Mouse (Mus musculus): ENCODE measurements around the gene Jmjd4.

The Jmjd4 gene

DNA sequence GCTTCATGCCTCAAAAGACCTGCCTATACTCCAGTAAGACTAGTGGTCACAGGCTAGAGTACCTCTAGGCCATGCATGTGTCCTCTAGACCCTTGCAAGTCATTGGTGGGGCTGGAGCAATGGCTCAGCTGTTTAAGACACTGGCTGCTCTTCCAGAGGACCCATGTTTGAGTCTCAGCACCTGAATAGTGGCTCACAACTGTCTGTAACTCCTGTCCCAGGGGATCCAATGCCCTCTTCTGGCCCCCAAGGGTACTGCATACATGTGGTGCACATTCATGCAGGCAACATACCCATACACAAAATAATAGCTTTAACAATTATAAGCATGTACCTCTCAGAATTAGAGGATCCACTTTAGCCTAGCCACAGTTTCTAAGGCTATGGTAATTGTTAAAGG is 6.7 kb upstream of the Jmjd4 start:
- no peaks in the 10 kb centered on the region for H3K36me3 ChIP-seq (ENCODE audit: control insufficient read depth, insufficient read depth, low read length, poor library complexity, severe bottlenecking)
- no peaks in the 10 kb centered on the region for H3K27me3 ChIP-seq (ENCODE audit: control insufficient read depth, insufficient read depth, low read length, poor library complexity, severe bottlenecking)
- no peak for DNase-seq (ENCODE audit: low read depth, low spot score)

DNA sequence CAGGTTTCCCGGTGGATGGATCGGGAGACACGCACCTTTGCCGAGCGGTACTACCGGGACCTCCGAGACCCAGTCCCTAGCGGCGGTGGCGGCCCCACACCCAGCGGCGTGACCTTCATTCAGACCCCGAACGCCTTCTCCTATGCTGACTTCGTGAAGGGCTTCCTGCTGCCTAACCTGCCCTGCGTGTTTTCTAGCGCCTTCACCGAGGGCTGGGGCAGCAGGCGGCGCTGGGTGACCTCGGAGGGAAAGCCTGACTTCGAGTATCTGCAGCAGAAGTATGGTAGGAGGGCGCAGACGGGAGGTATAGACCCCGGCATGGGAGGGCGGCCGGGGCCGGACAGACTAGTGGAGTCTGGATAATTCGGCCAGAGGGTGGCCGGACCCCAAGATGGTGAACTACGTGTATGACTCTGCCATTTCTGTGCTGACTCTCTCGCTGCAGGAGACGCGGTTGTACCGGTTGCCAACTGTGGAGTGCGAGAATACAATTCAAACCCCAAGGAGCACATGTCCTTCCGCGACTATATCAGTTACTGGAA is 456 bp downstream of the Jmjd4 start:
- peak; percentile 63 for DNase-seq (ENCODE audit: low read depth, low spot score)
- Histone ChIP-seq H3K27me3 (ENCODE audit: control insufficient read depth, insufficient read depth, low read length, poor library complexity, severe bottlenecking) (no peaks in the 10 kb centered on the region), H3K36me3 (ENCODE audit: control insufficient read depth, insufficient read depth, low read length, poor library complexity, severe bottlenecking) (no peaks in the 10 kb centered on the region)

GRCm38 (mm10) chr11:59451086-59451485 is 1.2 kb downstream of the Jmjd4 start, which contains the start of gene Snap47:
TSS of gene Snap47 (minus strand) at chr11:59451186.
- H3K36me3 ChIP-seq (ENCODE audit: control insufficient read depth, insufficient read depth, low read length, poor library complexity, severe bottlenecking), result no peaks in the 10 kb centered on the region
- no peaks in the 10 kb centered on the region for H3K27me3 ChIP-seq (ENCODE audit: control insufficient read depth, insufficient read depth, low read length, poor library complexity, severe bottlenecking)
- no peak for DNase-seq (ENCODE audit: low read depth, low spot score)

DNA sequence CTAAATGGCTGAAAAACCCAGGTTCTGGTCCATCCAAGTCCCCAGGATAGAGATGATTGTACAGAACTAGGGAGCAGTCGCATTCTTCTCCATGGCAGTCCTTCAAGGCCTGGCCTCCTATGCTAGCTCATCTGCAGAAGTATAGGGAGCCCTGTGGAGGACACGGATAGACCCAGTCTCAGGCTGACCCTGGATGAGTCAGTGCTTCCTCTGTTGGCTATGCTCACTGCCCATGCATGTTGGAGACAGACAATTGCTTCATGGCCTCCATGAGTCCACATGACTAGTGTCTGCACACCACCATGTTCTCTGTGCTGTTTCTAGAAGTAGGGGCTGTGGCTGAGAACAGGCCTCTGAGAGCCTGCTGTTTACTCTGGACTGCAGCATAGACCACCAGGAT is 6.5 kb downstream of the Jmjd4 start:
- Histone ChIP-seq H3K27me3 (ENCODE audit: control insufficient read depth, insufficient read depth, low read length, poor library complexity, severe bottlenecking) (no peaks in the 10 kb centered on the region), H3K36me3 (ENCODE audit: control insufficient read depth, insufficient read depth, low read length, poor library complexity, severe bottlenecking) (no peaks in the 10 kb centered on the region)
- DNase-seq (ENCODE audit: low read depth, low spot score), result no peak

- Histone ChIP-seq H3K36me3 (ENCODE audit: control insufficient read depth, insufficient read depth, low read length, poor library complexity, severe bottlenecking) (no peaks in the 10 kb centered on the region), H3K27me3 (ENCODE audit: control insufficient read depth, insufficient read depth, low read length, poor library complexity, severe bottlenecking) (no peaks in the 10 kb centered on the region)
- DNase-seq (ENCODE audit: low read depth, low spot score), result no peak
Observed at GRCm38 (mm10) chr11:59456891-59457290, 7.0 kb downstream of the Jmjd4 start.

DNA sequence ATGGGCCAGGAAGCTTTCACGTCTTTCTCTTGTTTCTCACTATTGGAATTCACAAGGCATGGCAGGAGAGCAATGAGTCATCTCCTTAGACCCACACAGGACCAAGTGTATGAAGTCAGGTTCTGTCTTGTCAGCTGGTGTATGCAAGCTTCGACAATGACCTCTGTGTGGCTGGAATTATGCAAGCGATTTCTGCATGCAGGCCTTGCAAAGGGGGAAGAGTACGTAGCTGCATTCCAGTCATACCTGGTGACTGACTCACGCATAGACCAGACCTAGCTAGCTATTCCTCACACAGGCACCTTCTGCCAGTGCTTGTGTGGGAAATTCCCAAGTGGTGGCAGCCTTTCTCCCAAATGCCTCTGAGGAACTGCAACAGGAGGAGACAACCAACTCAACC is 9.1 kb downstream of the Jmjd4 start:
- DNase-seq (ENCODE audit: low read depth, low spot score), result no peak
- no peaks in the 10 kb centered on the region for H3K27me3 ChIP-seq (ENCODE audit: control insufficient read depth, insufficient read depth, low read length, poor library complexity, severe bottlenecking)
- H3K36me3 ChIP-seq (ENCODE audit: control insufficient read depth, insufficient read depth, low read length, poor library complexity, severe bottlenecking), result peaks cover 8% of the 10 kb centered on the region

DNA sequence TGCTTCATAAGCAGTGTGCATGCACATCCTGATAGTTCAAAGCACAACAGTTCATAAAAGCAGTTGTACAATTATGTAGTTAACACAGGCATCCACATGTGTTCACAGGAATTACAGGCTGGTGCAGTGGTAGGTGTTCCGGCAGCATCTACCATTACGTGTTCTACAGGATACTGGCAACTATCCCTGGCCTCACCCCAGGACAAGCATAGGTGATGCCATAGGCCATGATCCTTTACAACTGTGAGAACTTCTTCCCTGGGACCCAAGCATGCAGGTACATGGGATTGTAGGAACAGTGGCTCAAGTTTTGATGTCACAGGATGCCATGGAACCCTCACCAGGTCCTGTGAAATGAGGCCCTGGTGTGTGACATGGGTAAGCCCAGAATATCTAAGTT is 10.6 kb downstream of the Jmjd4 start:
- DNase-seq (ENCODE audit: low read depth, low spot score), result no peak
- peaks cover 9% of the 10 kb centered on the region for H3K36me3 ChIP-seq (ENCODE audit: control insufficient read depth, insufficient read depth, low read length, poor library complexity, severe bottlenecking)
- no peaks in the 10 kb centered on the region for H3K27me3 ChIP-seq (ENCODE audit: control insufficient read depth, insufficient read depth, low read length, poor library complexity, severe bottlenecking)

DNA sequence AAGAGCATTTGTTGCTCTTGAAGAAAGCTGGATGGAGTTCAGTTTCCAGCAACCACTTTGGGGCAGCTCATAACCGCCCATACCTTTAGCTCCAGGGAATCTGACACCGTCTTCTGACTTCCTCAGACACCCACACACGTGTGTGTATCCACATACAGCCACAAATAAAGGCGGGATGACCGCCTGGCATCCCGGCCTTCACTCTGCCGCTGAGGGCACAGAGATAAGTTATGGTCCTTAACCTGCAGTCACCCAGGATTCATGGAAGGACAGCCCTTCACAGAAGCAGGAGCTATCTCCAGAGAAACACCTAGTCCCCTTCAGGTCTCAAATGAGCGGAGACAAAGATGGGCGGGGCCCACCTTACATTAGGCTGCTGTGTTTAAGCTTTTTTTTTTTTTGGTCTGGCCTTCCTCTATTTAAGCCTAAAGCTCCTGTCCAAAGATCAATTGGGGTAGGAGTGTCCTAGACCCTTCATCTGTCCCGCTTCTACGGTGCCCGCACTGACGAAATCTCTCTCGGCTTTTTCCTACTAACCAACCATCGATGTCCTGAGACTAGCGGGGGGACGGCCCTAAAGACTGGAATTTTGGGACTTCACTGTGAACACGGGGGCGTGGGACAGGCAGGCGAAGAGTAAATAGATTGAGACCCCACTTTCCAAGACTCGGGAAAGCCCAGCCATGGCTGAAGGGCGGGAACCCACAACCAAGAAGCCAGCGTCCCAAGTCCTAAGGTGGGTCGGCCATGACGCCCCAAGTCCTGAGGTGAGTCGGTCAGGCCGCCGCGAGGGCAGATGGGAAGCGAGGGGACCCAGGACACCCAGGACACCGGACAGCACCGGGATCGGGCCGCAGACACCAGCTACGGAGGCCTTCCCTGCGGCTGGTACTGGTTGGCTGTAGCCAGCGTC is 21.8 kb downstream of the Jmjd4 start:
- peak; percentile 24 for DNase-seq (ENCODE audit: low read depth, low spot score)

DNA sequence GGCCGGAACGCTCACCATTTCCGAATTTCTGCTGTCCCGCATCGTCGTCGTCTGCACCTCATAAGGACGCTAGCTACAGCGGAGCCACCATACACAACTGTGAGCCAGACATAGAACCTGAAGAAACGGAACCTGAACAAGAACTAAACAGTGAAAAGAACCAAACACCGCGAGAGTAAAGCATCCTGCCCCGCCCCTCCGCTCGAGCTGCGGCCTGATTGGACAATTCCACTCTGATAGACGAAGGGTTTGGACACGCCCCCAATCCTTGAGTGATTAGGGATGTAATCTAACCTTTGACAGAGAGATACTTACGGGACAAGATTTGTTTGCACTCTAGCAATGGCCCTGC is 22.5 kb downstream of the Jmjd4 start, which contains the start of gene Zfp867:
Gene Zfp867, minus strand, starts transcription at position 149 of the 352 bp plus-strand sequence.
- 0 out of 2 replicates have a peak, but pooled peaks cover 2% of the 10 kb centered on the region for H3K36me3 ChIP-seq (ENCODE audit: control insufficient read depth, insufficient read depth, low read length, poor library complexity, severe bottlenecking)
- no peaks in the 10 kb centered on the region for H3K27me3 ChIP-seq (ENCODE audit: control insufficient read depth, insufficient read depth, low read length, poor library complexity, severe bottlenecking)
- peak; percentile 90 for DNase-seq (ENCODE audit: low read depth, low spot score)

More for the DNA sequence above, 21.8 kb downstream of the Jmjd4 start:
- H3K36me3 ChIP-seq (ENCODE audit: control insufficient read depth, insufficient read depth, low read length, poor library complexity, severe bottlenecking), result 0 out of 2 replicates have a peak, but pooled peaks cover 2% of the 10 kb centered on the region
- H3K27me3 ChIP-seq (ENCODE audit: control insufficient read depth, insufficient read depth, low read length, poor library complexity, severe bottlenecking), result no peaks in the 10 kb centered on the region

GRCm38 (mm10) chr11:59477240-59477639 is 27.4 kb downstream of the Jmjd4 start:
- Histone ChIP-seq H3K36me3 (ENCODE audit: control insufficient read depth, insufficient read depth, low read length, poor library complexity, severe bottlenecking) (no peaks in the 10 kb centered on the region), H3K27me3 (ENCODE audit: control insufficient read depth, insufficient read depth, low read length, poor library complexity, severe bottlenecking) (no peaks in the 10 kb centered on the region)
- DNase-seq (ENCODE audit: low read depth, low spot score), result no peak

- peak; percentile 68 for DNase-seq (ENCODE audit: low read depth, low spot score)
- no peaks in the 10 kb centered on the region; the same call in 1 of the 2 replicates for H3K36me3 ChIP-seq (ENCODE audit: control insufficient read depth, insufficient read depth, low read length, poor library complexity, severe bottlenecking)
- no peaks in the 10 kb centered on the region for H3K27me3 ChIP-seq (ENCODE audit: control insufficient read depth, insufficient read depth, low read length, poor library complexity, severe bottlenecking)
Observed at GRCm38 (mm10) chr11:59483212-59483611, 33.4 kb downstream of the Jmjd4 start.

- Histone ChIP-seq H3K36me3 (ENCODE audit: control insufficient read depth, insufficient read depth, low read length, poor library complexity, severe bottlenecking) (no peaks in the 10 kb centered on the region; the same call in 1 of the 2 replicates), H3K27me3 (ENCODE audit: control insufficient read depth, insufficient read depth, low read length, poor library complexity, severe bottlenecking) (no peaks in the 10 kb centered on the region)
- no peak for DNase-seq (ENCODE audit: low read depth, low spot score)
Observed at GRCm38 (mm10) chr11:59485641-59486040, 35.8 kb downstream of the Jmjd4 start.

- Histone ChIP-seq H3K27me3 (ENCODE audit: control insufficient read depth, insufficient read depth, low read length, poor library complexity, severe bottlenecking) (no peaks in the 10 kb centered on the region), H3K36me3 (ENCODE audit: control insufficient read depth, insufficient read depth, low read length, poor library complexity, severe bottlenecking) (no peaks in the 10 kb centered on the region; the same call in 1 of the 2 replicates)
- DNase-seq (ENCODE audit: low read depth, low spot score), result no peak
Observed at GRCm38 (mm10) chr11:59486222-59486621, 36.4 kb downstream of the Jmjd4 start.

DNA sequence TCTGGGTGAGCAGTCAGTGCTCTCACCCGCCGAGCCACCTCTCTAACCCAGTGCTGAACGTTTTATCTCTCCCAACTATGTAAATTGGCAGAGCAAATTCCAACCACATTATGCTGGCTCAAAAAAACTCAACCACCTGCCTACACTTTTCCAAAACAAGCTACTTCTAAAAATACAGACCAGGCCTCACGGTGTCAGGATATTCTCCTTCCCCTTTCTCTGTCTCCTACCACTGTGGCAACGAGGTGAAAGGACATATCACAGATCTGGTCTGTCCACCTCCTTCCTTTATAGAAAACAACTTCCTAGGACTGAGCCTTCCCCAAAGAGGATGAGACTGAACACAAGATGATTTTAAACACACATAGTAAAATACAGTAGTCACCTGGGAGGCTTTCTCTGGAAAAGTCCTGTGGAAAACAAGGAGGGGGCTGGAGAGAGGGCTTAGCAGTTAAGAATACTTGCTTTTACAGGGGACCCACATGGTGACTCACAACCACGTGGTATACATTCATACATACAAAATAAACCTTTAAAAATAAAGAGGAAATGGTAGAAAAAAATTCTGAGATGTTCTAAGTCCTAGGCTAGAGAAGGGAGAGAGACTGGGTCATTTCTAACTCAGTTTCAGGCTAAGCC is 46.9 kb downstream of the Jmjd4 start:
- DNase-seq (ENCODE audit: low read depth, low spot score), result no peak
- H3K36me3 ChIP-seq (ENCODE audit: control insufficient read depth, insufficient read depth, low read length, poor library complexity, severe bottlenecking), result peaks cover 13% of the 10 kb centered on the region
- H3K27me3 ChIP-seq (ENCODE audit: control insufficient read depth, insufficient read depth, low read length, poor library complexity, severe bottlenecking), result no peaks in the 10 kb centered on the region

- Histone ChIP-seq H3K36me3 (ENCODE audit: control insufficient read depth, insufficient read depth, low read length, poor library complexity, severe bottlenecking) (peaks cover 13% of the 10 kb centered on the region), H3K27me3 (ENCODE audit: control insufficient read depth, insufficient read depth, low read length, poor library complexity, severe bottlenecking) (no peaks in the 10 kb centered on the region)
- DNase-seq (ENCODE audit: low read depth, low spot score), result no peak
Observed at GRCm38 (mm10) chr11:59497747-59498146, 47.9 kb downstream of the Jmjd4 start.
